Mouse (Mus musculus) liver, postnatal 0 days (tissue): Measurements from ENCODE around the gene Zfp827.

ENCODE experiments used
- CTCF ChIP-seq: sonication (generic); IDR thresholded peaks from 2 replicates; pipeline ENCODE4 v1.5.1; 2016; ENCODE audit warnings: antibody characterized with exemption, low read depth
- EP300 ChIP-seq: IDR thresholded peaks from 2 replicates; pipeline ENCODE4 v1.6.1; 2016; ENCODE audit warnings: antibody characterized with exemption, low read depth, mild to moderate bottlenecking

GRCm38 (mm10) chr8:79208691-79209640 is 180.7 kb downstream of the Zfp827 start:
- no peak for TF ChIP-seq CTCF
- no peak for TF ChIP-seq EP300
